Mouse (Mus musculus) induced T-regulatory cell, adult 2 months (primary cell): ENCODE results near the gene Zfc3h1.

ENCODE experiments used
- DNase-seq: peaks from one replicate; pipeline ENCODE4 v3.0.0-alpha.2; 2012; ENCODE audit warnings: low read depth

Gene Zfc3h1

DNA sequence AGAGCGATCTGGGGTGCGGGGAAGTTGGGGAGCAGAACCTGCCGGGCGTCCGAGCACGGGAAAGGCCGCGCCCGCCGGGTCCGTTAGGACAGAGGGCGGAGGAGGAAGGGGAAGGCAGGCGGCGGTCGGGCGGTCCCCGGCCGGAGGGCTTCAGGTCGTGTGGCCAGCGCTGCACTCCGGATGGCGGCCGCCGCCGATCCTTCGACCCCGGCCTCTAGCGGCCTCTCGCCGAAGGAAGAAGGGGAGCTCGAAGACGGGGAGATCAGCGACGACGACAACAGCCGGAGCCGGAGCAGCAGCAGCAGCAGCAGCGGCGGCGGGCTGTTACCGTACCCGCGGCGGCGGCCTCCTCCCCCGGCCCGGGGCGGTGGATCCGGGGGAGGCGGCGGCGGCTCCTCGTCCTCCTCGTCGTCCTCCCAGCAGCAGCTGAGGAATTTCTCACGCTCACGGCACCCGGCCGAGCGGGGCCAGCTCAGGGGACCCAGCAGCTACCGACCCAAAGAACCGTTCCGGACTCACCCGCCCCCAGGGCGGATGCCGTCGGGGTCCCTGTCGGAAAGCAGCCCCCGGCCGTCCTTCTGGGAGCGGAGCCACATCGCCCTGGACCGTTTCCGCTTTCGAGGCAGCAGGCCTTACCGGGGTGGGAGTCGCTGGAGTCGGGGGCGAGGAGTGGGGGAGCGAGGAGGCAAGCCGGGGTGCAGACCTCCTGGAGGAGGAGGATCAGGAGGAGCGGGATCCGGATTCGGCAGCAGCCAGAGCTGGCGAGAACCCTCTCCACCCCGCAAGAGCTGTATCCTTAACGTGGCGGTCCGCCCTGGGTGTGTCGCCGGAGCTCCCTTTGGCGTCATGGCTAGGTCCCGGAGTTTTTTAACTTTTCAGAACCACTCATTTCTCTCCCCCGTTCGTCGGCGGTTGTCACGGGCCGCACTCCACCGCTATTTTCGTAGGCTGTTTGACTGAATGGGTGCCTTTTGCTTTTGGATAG lies 551 bp downstream of the Zfc3h1 start:
- DNase-seq, result peak; percentile 80

- no peak for DNase-seq
Measured at GRCm38 (mm10) chr10:115387891-115388290, 3.1 kb downstream of the Zfc3h1 start.

DNA sequence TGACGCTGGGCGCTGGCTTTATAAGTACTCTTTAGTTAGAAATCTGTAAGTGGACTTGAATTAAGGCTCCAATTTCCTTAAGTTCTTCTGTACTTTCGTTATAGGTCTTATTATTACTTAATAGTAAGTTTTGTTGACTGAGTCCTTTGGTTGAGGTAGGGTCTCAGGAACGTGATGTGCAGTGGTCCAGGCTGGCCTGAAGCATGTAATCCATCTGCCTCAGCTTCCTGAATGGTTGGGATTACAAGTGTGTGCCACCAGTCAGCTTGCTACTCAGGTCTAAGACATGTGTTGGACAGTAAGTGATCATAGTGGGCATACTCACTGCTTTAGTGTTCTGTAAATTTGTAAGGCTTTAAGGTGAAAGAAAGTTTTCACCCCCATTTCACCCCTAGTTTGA lies 6.3 kb downstream of the Zfc3h1 start:
- no peak for DNase-seq

GRCm38 (mm10) chr10:115391896-115392295 lies 7.1 kb downstream of the Zfc3h1 start:
- no peak for DNase-seq

- DNase-seq, result peak; percentile 77
Measured at GRCm38 (mm10) chr10:115406393-115406792, 21.6 kb downstream of the Zfc3h1 start.

GRCm38 (mm10) chr10:115413496-115413895 lies 28.7 kb downstream of the Zfc3h1 start:
- DNase-seq, result no peak

DNA sequence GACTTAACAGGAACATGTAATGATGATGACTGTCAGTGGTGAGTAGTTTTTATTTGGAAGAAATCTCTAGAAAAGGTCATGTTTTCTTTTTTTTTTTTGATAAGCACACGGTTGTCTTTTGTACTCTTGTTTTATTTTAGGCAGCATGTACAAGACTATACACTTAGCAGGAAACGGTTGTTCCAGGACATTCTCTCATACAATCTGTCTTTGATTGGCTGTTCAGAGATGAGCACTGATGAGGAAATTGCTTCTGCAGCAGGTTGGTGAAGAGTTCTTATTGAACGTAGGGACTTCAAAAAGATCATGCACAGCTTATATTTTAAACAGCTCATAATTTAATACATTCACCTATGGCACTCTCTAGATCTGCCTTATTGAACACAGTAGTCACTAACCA lies 29.3 kb downstream of the Zfc3h1 start:
- no peak for DNase-seq

DNA sequence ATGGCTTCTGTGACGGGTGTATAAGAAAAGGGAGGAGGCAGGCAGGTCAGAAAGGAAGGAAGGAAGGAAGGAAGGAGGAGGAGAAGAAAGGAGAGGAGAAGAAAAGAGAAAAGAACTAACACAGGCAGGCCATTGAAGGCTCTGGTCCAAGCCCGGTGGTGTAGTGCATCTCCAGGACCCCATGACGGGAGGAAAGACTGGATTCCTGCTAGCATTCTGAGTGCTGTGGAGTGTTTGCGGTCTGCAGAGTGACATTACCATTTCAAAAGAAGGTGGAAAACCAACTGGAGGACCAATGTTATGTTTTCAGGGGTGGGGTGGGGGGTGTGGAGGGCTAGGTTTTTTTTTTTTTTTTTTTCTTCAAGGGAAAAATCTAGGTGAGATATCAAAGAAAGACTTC lies 37.2 kb downstream of the Zfc3h1 start:
- DNase-seq, result no peak

GRCm38 (mm10) chr10:115425351-115425750 lies 40.6 kb downstream of the Zfc3h1 start:
- no peak for DNase-seq

DNA sequence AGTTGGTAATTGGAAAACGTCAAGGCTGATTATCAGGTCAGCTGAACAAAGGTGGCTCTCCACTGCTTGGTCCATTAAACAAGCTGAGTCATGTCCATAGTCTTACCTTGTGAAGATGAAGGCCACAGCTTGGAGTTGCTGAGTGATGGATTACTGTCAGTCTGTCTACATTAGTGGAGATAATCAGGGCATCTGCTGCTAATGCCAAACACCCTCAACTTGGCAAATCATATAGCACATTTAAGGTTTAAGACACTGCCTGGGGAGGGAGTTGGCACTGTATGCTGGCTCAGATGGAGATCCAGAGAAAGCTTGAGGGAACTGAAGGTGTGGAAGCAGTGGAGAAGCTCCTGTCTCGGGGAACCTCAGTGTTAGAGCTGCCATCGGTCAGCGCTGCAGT lies 52.5 kb downstream of the Zfc3h1 start:
- DNase-seq, result no peak

GRCm38 (mm10) chr10:115448614-115449013 lies 63.9 kb downstream of the Zfc3h1 start:
- no peak for DNase-seq

DNA sequence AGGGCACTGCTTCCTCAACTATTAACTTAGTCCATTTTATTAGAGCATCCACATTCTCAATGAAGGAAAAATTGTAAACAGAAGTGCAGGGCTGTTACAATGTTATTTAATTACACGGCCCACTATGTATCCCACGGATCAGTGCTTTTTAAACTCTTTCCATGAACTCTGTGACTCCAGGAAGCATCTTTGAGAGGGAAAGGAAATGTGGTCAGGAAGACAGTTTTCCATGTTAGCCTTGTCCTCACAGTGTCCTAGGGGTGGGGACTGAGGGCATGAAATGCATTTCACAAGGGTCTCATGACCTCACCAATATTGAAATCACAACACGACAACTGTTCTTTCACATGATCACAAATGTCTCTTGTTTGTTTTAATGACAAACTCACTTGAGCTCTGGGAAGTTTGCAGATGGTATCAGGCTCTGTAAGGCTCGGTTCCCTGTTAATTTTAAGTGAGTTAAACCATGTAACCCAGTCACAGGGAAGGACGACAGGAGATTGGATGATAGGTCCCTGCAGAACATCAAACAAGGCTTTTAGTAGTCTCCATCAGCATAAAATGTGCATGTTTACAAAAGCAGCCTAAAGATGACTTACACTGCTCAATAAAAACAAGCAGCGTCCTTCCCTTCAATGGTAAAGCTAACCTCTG lies 72.7 kb downstream of the Zfc3h1 start:
- no peak for DNase-seq

GRCm38 (mm10) chr10:115462646-115463045 lies 77.9 kb downstream of the Zfc3h1 start:
- no peak for DNase-seq

DNA sequence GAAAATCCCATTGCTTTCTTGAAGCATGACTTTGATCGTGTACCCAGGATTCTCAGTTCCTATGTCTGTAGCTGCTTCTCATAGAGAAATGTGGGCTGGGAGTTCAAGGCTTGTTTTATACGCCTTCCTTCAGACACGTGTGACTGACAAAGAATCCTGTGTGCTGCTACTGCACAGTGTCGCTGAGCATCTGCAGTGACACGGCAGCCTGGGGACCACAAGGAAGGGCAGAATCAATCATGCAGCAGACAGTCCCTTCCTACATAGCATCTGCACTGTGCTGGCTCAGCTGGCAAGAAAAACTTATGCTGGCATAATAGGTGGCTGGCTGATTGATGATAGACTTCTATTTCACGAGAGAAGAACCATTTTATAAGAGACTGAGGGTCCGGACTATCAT lies 80.3 kb downstream of the Zfc3h1 start:
- no peak for DNase-seq

DNA sequence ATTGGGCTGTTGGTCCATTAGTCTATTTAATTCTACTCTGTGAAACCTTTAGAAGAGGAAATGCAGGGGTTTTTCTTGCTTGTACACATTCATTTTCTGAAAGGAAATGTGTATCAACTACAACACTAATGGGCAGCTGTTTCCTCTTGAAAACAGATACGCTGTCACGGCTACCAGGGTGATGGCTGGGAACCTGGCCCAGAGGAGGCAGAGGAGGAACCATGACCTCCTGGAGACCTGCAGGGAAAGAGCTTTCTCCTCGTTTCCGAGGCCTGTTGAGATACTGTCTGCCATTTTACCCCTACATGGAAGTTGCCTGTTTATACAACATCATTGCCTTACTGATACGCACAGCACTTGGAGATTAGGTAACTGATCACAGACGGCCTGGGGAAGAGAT lies 81.0 kb downstream of the Zfc3h1 start:
- no peak for DNase-seq

GRCm38 (mm10) chr10:115467985-115468384 lies 83.2 kb downstream of the Zfc3h1 start:
- no peak for DNase-seq

DNA sequence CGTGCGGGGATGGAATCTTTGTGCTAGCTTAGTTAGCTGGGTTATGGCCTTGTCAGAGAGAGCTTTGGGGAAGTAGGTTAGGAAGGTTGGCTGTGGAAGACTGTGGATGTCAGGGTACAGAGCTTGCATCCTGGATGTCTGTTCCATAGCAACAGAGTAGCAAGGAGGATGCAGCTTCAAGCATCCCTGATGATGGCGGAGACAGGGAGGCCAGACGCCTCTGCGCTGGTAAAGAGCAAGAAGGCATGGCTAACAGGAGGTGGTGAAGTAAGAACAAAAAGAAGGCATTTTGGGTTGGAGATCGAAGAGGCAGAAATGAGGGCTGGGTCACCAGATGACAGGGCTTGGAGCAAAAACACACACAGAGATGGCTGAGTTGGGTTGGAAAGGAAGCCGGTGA lies 83.9 kb downstream of the Zfc3h1 start:
- DNase-seq, result no peak

DNA sequence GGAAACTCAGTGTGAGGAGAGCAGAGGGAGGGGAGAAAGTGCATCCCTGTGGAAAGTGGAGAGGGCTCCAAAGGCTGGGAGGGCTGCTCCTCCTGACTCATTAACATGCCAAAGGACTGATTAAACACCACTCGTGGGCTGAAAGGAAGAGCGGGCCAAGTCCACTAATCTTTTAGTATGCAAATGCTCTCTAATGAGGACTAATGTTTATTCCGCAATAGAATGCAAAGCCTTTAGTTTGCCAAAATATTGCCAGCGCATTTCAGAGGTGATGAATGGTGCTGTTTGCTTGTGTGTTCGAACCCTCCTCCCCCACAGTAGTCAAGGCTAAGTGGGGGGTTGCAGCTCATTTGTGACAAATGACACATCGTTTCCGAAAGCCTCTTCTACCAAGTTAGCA lies 84.3 kb downstream of the Zfc3h1 start:
- no peak for DNase-seq

- DNase-seq, result no peak
Measured at GRCm38 (mm10) chr10:115470621-115471334, 86.0 kb downstream of the Zfc3h1 start.

GRCm38 (mm10) chr10:115473213-115473961 lies 88.6 kb downstream of the Zfc3h1 start:
- DNase-seq, result no peak

- no peak for DNase-seq
Measured at GRCm38 (mm10) chr10:115475000-115475550, 90.3 kb downstream of the Zfc3h1 start.

DNA sequence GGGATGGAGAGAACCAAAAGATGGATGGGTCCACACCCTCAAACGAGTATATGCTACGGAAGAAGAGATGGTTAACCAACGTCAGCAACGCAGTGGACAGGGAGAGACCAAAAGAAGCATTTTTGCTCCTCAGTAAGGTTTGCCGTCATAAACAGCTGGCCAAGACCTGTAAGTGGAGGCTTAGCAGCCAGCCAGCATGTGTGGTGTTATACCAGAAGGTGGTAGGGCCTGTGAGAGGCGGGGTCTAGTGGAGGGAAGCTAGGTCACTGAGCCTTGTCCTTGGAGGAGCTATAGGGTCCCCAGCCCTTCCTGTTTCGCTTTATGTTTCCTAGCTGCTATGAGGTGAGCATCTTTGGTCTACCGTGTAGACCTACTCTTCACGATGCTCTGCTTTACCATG lies 91.7 kb downstream of the Zfc3h1 start:
- DNase-seq, result no peak
